Mouse (Mus musculus) adrenal gland, postnatal 10 days (tissue): ENCODE measurements around the gene Akap1. TPM values are rescaled to one million over a fixed set of nuclear protein-coding genes. Genes with fewer than 3 reads are reported as not detected.

Experiments
- DNase-seq: peaks from one replicate; pipeline ENCODE4 v3.0.0; 2021; ENCODE audit warnings: mixed read lengths
- total RNA-seq, 2 experiments: library from RNA; stranded (reverse); gene quantifications; 2 replicates each; pipeline ENCODE4 v1.2.3; 2021

The Akap1 gene
- total RNA-seq, 2 experiments from 2014 or later = 136 to 196 TPM

DNA sequence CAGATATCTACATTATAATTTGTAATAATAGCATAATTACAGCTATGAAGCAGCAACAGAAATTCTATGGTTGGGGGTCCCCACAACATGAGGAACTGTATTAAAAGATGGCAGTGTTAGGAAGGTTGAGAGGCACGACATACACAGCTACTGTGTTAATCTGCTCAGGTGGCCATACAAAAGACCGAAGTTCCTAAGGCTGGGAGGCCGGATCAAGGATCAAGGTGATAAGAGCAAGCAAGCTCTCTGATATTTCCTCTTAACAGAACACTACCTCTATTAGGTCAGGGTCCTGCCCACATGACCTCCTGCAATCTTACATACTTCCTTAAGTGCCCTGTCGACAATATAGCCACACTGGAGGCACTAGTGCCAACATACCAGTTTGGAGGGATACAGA, 80.9 kb downstream of the Akap1 start:
- DNase-seq = no peak

DNA sequence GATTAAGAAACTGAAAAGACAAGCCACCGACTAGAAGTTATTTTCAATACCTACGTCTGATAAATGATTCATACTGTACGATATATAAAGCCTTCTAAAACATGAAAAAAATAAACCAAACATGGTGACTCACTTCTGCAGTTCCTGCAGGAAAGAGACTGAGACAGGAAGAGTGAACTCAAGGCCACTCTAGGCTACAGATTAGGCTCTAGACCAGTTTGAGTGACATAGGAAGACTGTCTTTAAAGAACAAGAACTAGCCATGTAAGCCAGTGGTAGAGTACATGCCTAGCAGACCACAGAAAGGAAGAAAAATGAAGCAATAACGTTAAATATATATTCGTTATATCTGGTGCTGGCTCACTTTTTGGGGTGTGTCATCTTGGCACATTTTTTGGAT, 81.9 kb downstream of the Akap1 start:
- no peak for DNase-seq

Other genes starting within 250 kb of the Akap1 start
- gene Msi2, start 146.1 kb downstream of the Akap1 start, total RNA-seq = 100 to 1,000 TPM; 149 to 152 TPM
- gene Scpep1, start 90.9 kb upstream of the Akap1 start, total RNA-seq = 100 to 1,000 TPM; 116 to 118 TPM
- not detected for gene Elobl, start 102.3 kb upstream of the Akap1 start, total RNA-seq
- 10 to 100 TPM in 1 of 2 experiments, 1 to 10 TPM in 1; 9.1 to 10.9 TPM for gene Coil, start 105.7 kb upstream of the Akap1 start, total RNA-seq
- 10 to 100 TPM; 84.3 to 86.7 TPM for gene Trim25, start 134.8 kb upstream of the Akap1 start, total RNA-seq
- gene Dgke, start 202.3 kb upstream of the Akap1 start, total RNA-seq = 10 to 100 TPM; 10.5 to 12.8 TPM
- gene Gm525, start 209.3 kb upstream of the Akap1 start, total RNA-seq = not detected